Mouse (Mus musculus) ES-Bruce4 (cell line): ENCODE results near the gene Hinfp.

Experiments
- CTCF ChIP-seq: IDR thresholded peaks from one replicate; pipeline ENCODE4 v1.8.1; 2011; ENCODE audit warnings: low read depth, low read length
- EP300 ChIP-seq: IDR thresholded peaks from 2 replicates; pipeline ENCODE4 v1.6.1; 2011; ENCODE audit warnings: low read depth, low read length; ENCODE audit not compliant: insufficient read depth
- POLR2A ChIP-seq: IDR thresholded peaks from one replicate; pipeline ENCODE4 v1.8.1; 2011; ENCODE audit warnings: low read length; ENCODE audit not compliant: insufficient read depth

DNA sequence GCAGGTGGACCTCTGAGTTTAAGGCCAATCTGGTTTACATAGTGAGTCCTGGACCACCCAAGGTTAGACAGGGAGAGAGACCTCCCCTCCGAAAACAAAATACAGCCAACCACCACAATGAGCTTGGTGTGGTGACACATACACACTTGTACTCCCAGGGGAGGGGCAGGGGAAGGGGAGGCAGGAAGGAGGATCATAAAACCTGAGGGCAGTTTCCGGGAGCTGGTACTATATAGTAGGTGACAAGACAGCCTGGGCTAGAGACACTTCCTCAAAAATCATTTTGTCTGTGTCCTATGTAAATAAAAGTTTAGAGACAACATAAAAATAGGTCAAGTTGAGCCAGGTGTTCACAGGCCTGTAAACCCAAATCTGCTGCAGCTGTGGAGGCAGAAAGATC lies 1.8 kb upstream of the Hinfp start:
- TF ChIP-seq POLR2A (no peak), CTCF (no peak), EP300 (no peak)
